Mouse (Mus musculus): ENCODE measurements around the gene Cxcl2.

Gene Cxcl2

DNA sequence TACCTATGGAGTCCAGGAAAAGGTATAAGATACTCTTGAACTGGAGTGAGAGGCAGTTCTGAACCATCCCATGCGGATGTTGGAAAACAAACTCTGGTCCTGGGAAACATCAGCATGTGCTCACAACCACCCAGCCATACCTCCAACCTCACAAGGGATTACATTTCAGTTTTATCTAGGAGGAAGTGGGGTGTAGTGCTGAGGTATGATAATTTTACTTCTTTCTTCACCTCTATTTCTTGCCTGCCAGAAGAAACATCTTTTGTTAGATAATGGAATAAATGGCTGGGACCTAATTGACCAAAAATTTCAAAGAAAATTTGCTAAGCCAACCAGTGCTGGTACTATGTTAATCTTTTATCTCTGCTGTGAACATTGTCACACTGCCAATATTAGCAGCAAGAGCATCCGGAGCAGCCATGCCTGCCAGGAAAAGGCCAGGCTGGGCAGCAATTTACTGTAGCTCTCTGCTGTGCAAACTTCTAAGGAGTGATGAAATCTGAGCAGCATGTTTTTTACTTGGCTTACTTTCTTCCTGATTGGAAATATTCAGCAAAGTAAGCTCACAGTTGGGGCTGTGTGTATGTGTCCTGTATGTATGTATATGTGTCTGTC, 18.9 kb upstream of the Cxcl2 start:
- H3K27me3 ChIP-seq (ENCODE audit: insufficient read depth, low read length) = 0 out of 2 replicates have a peak, but pooled peaks cover 7% of the 10 kb centered on the region
- peaks cover 3% of the 10 kb centered on the region for H3K9me3 ChIP-seq (ENCODE audit: low read length)
- no peaks in the 10 kb centered on the region for H3K36me3 ChIP-seq (ENCODE audit: insufficient read depth, low read length)
- H3K4me3 ChIP-seq (replicated peaks; ENCODE audit: low read length) = no peak overlapping the region
- H3K4me1 ChIP-seq (replicated peaks; ENCODE audit: low read depth, low read length) = no peaks in the 10 kb centered on the region
- TF ChIP-seq NANOG (IDR thresholded peaks at IDR 0.05; ENCODE audit: borderline replicate concordance, low read length) (no peak), POU5F1 (IDR thresholded peaks at IDR 0.05; ENCODE audit: borderline replicate concordance, low read length) (no peak), CTCF (conservative IDR thresholded peaks at IDR 0.05; ENCODE audit: low read length) (no peak)

DNA sequence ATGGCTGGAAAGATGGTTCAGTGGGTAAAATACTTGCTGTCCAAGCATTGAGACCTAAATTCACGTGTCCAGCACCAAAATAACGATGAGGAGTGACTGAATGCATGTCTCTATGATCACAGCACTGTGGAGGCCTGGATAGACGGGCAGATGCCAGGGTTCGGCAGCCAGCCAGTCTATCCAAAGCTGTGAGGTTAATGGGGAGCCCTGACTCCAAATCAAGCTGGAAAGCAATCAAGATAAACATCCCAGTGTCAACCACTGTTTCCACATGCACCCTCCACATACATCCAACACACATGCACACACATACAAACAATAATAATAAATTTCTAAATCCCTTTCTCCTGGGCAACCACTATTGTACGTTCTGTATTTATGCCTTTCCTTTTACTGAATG, 15.0 kb upstream of the Cxcl2 start:
- H3K4me3 ChIP-seq (replicated peaks; ENCODE audit: low read length) = no peak overlapping the region
- no peak for TF ChIP-seq NANOG (IDR thresholded peaks at IDR 0.05; ENCODE audit: borderline replicate concordance, low read length)
- TF ChIP-seq POU5F1 (IDR thresholded peaks at IDR 0.05; ENCODE audit: borderline replicate concordance, low read length) = no peak
- no peak for TF ChIP-seq CTCF (conservative IDR thresholded peaks at IDR 0.05; ENCODE audit: low read length)
- peaks cover 26% of the 10 kb centered on the region for H3K27me3 ChIP-seq (ENCODE audit: insufficient read depth, low read length)

DNA sequence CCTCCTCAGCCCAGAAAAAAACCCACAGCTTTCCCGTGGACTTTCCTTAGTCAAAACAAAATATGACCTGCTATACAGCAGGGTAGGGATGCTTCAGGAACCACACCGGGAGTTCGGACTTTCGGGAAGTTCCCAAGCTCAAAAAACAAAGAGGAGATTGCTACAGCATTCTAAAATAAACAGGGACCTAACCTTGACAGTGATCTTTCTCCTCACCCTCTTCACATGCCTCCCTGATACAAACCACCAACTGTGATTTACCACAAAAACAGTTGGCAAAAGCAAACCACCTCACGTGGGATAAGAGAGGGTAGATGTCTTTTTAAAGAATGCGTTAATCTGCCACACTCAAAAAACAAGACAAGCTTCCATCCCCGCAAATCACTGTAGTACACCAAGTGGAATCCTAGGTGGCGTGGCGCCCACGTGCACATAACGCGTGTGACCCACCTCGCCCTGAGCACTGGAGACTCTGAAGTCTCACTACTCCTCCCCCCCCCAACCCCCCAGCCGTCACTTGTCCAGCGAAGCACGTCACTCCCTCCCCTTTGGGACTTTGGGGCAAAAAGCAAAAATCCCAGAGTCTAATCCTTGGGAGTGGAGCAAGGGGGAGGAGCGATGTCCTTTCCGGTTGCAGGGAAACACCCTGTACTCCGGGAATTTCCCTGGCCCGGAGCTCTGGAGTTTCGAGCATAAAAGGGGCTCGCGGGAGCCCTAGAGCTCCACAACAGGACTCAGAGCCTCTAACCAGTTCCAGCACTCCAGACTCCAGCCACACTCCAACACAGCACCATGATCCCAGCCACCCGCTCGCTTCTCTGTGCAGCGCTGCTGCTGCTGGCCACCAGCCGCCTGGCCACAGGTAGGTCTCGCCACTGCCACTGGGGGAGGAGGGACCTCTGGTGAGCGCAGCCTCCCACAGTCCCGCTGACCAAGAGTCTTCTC, 12.9 kb upstream of the Cxcl2 start, which contains the start of gene Cxcl1:
Cxcl1 (plus strand) TSS at position 723 of the 945 bp plus-strand sequence.
- no peak for TF ChIP-seq CTCF (conservative IDR thresholded peaks at IDR 0.05; ENCODE audit: low read length)
- TF ChIP-seq NANOG (IDR thresholded peaks at IDR 0.05; ENCODE audit: borderline replicate concordance, low read length) = no peak
- TF ChIP-seq POU5F1 (IDR thresholded peaks at IDR 0.05; ENCODE audit: borderline replicate concordance, low read length) = no peak
- peak within 1 kb of the TSS; percentile 75 for H3K4me3 ChIP-seq (replicated peaks; ENCODE audit: low read length)
- peaks cover 14% of the 10 kb centered on the region for H3K4me1 ChIP-seq (replicated peaks; ENCODE audit: low read depth, low read length)
- H3K36me3 ChIP-seq (ENCODE audit: insufficient read depth, low read length) = no peaks in the 10 kb centered on the region
- no peaks in the 10 kb centered on the region for H3K9me3 ChIP-seq (ENCODE audit: low read length)
- peaks cover 26% of the 10 kb centered on the region for H3K27me3 ChIP-seq (ENCODE audit: insufficient read depth, low read length)

More for the DNA sequence above, 15.0 kb upstream of the Cxcl2 start:
- no peaks in the 10 kb centered on the region for H3K36me3 ChIP-seq (ENCODE audit: insufficient read depth, low read length)
- no peaks in the 10 kb centered on the region for H3K9me3 ChIP-seq (ENCODE audit: low read length)
- H3K4me1 ChIP-seq (replicated peaks; ENCODE audit: low read depth, low read length) = peaks cover 14% of the 10 kb centered on the region

DNA sequence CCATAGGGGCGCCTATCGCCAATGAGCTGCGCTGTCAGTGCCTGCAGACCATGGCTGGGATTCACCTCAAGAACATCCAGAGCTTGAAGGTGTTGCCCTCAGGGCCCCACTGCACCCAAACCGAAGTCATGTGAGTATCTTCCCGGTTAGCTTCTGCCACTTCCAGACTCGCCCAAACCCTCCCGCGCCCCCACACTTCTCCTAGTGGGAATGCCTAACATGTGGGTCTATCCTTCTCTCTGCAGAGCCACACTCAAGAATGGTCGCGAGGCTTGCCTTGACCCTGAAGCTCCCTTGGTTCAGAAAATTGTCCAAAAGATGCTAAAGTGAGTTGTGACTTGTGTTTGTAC, 12.2 kb upstream of the Cxcl2 start:
- Histone ChIP-seq H3K4me1 (replicated peaks; ENCODE audit: low read depth, low read length) (peaks cover 14% of the 10 kb centered on the region), H3K36me3 (ENCODE audit: insufficient read depth, low read length) (no peaks in the 10 kb centered on the region), H3K27me3 (ENCODE audit: insufficient read depth, low read length) (peaks cover 26% of the 10 kb centered on the region), H3K4me3 (replicated peaks; ENCODE audit: low read length) (peak overlapping the region; percentile 75), H3K9me3 (ENCODE audit: low read length) (no peaks in the 10 kb centered on the region)
- TF ChIP-seq POU5F1 (IDR thresholded peaks at IDR 0.05; ENCODE audit: borderline replicate concordance, low read length) (no peak), CTCF (conservative IDR thresholded peaks at IDR 0.05; ENCODE audit: low read length) (no peak), NANOG (IDR thresholded peaks at IDR 0.05; ENCODE audit: borderline replicate concordance, low read length) (no peak)

GRCm38 (mm10) chr5:90894231-90894630, 9.4 kb upstream of the Cxcl2 start:
- Histone ChIP-seq H3K4me1 (replicated peaks; ENCODE audit: low read depth, low read length) (peaks cover 14% of the 10 kb centered on the region), H3K9me3 (ENCODE audit: low read length) (no peaks in the 10 kb centered on the region), H3K36me3 (ENCODE audit: insufficient read depth, low read length) (no peaks in the 10 kb centered on the region), H3K4me3 (replicated peaks; ENCODE audit: low read length) (no peak overlapping the region), H3K27me3 (ENCODE audit: insufficient read depth, low read length) (peaks cover 25% of the 10 kb centered on the region)
- TF ChIP-seq CTCF (conservative IDR thresholded peaks at IDR 0.05; ENCODE audit: low read length) = no peak
- TF ChIP-seq POU5F1 (IDR thresholded peaks at IDR 0.05; ENCODE audit: borderline replicate concordance, low read length) = no peak
- TF ChIP-seq NANOG (IDR thresholded peaks at IDR 0.05; ENCODE audit: borderline replicate concordance, low read length) = no peak

DNA sequence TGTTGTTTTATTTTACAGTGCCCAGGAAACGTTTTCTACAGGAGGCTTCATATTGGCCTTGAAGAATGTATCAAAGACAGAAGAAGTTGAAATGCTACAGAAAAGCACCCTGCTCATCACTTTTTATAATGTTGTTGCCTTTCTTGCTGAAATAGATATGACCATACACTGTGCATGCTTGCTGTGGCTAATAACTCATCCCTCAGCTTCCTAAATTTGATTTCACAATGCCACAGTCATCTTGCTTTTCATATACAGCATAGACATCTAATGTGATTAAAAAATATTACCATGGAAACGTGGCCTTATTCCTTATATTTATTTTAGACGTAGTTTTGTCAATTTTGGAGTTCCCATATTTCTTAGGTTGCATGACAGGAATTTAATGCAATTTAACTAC, 6.2 kb upstream of the Cxcl2 start:
- no peak overlapping the region for H3K4me3 ChIP-seq (replicated peaks; ENCODE audit: low read length)
- H3K4me1 ChIP-seq (replicated peaks; ENCODE audit: low read depth, low read length) = no peaks in the 10 kb centered on the region
- peaks cover 6% of the 10 kb centered on the region; the same call in 1 of the 2 replicates for H3K27me3 ChIP-seq (ENCODE audit: insufficient read depth, low read length)
- TF ChIP-seq POU5F1 (IDR thresholded peaks at IDR 0.05; ENCODE audit: borderline replicate concordance, low read length) (no peak), NANOG (IDR thresholded peaks at IDR 0.05; ENCODE audit: borderline replicate concordance, low read length) (no peak), CTCF (conservative IDR thresholded peaks at IDR 0.05; ENCODE audit: low read length) (no peak)
- no peaks in the 10 kb centered on the region for H3K9me3 ChIP-seq (ENCODE audit: low read length)
- no peaks in the 10 kb centered on the region for H3K36me3 ChIP-seq (ENCODE audit: insufficient read depth, low read length)

GRCm38 (mm10) chr5:90899308-90899707, 4.4 kb upstream of the Cxcl2 start:
- Histone ChIP-seq H3K4me3 (replicated peaks; ENCODE audit: low read length) (no peak overlapping the region), H3K9me3 (ENCODE audit: low read length) (no peaks in the 10 kb centered on the region), H3K36me3 (ENCODE audit: insufficient read depth, low read length) (no peaks in the 10 kb centered on the region), H3K27me3 (ENCODE audit: insufficient read depth, low read length) (peaks cover 11% of the 10 kb centered on the region; the same call in 1 of the 2 replicates), H3K4me1 (replicated peaks; ENCODE audit: low read depth, low read length) (peaks cover 3% of the 10 kb centered on the region; the same call in 1 of the 2 replicates)
- TF ChIP-seq CTCF (conservative IDR thresholded peaks at IDR 0.05; ENCODE audit: low read length) (no peak), NANOG (IDR thresholded peaks at IDR 0.05; ENCODE audit: borderline replicate concordance, low read length) (no peak), POU5F1 (IDR thresholded peaks at IDR 0.05; ENCODE audit: borderline replicate concordance, low read length) (no peak)

GRCm38 (mm10) chr5:90900147-90900546, 3.5 kb upstream of the Cxcl2 start:
- Histone ChIP-seq H3K4me3 (replicated peaks; ENCODE audit: low read length) (no peak overlapping the region), H3K4me1 (replicated peaks; ENCODE audit: low read depth, low read length) (peaks cover 3% of the 10 kb centered on the region; the same call in 1 of the 2 replicates), H3K36me3 (ENCODE audit: insufficient read depth, low read length) (no peaks in the 10 kb centered on the region), H3K27me3 (ENCODE audit: insufficient read depth, low read length) (peaks cover 11% of the 10 kb centered on the region; the same call in 1 of the 2 replicates), H3K9me3 (ENCODE audit: low read length) (no peaks in the 10 kb centered on the region)
- no peak for TF ChIP-seq NANOG (IDR thresholded peaks at IDR 0.05; ENCODE audit: borderline replicate concordance, low read length)
- TF ChIP-seq POU5F1 (IDR thresholded peaks at IDR 0.05; ENCODE audit: borderline replicate concordance, low read length) = no peak
- no peak for TF ChIP-seq CTCF (conservative IDR thresholded peaks at IDR 0.05; ENCODE audit: low read length)

Data from E14TG2a.4 (cell line).